Mouse (Mus musculus) intestine, embryonic 16.5 days (tissue): ENCODE data around the gene S100a3. TPM values are rescaled to one million over a fixed set of nuclear protein-coding genes. Genes with fewer than 3 reads are reported as not detected.

Source experiments
- ATAC-seq: fragments of 200-750 bp; cut with Nextera tagmentation; 2 replicates; pipeline ENCODE4 v1.8.0; 2017; ENCODE audit warnings: moderate TSS enrichment, moderate library complexity
- H3K27ac ChIP-seq: fragments of 300-500 bp; sonication (generic); 2 replicates; pipeline ENCODE4 v1.5.1; 2014; ENCODE audit warnings: mild to moderate bottlenecking, low read length
- H3K27me3 ChIP-seq: fragments of 300-500 bp; sonication (generic); replicated peaks from 2 replicates; pipeline ENCODE4 v1.6.1; 2014; ENCODE audit warnings: low read length, control low read depth, mixed read lengths; ENCODE audit not compliant: control insufficient read depth, insufficient read depth
- H3K36me3 ChIP-seq: fragments of 300-500 bp; sonication (generic); 2 replicates; pipeline ENCODE4 v1.6.1; 2014; ENCODE audit warnings: low read length, control low read depth; ENCODE audit not compliant: control insufficient read depth, insufficient read depth
- H3K4me1 ChIP-seq: fragments of 300-500 bp; sonication (generic); 2 replicates; pipeline ENCODE4 v1.6.1; 2014; ENCODE audit warnings: low read length, control low read depth, mixed read lengths; ENCODE audit not compliant: control insufficient read depth, insufficient read depth
- H3K4me2 ChIP-seq: fragments of 300-500 bp; sonication (generic); 2 replicates; pipeline ENCODE4 v1.6.1; 2014; ENCODE audit warnings: low read depth, low read length, control low read depth
- H3K4me3 ChIP-seq: fragments of 300-500 bp; sonication (generic); 2 replicates; pipeline ENCODE4 v1.5.1; 2014; ENCODE audit warnings: mild to moderate bottlenecking, low read length
- H3K9ac ChIP-seq: fragments of 300-500 bp; sonication (generic); 2 replicates; pipeline ENCODE4 v1.6.1; 2014; ENCODE audit warnings: low read depth, low read length
- H3K9me3 ChIP-seq: fragments of 300-500 bp; sonication (generic); 2 replicates; pipeline ENCODE4 v1.6.1; 2016; ENCODE audit warnings: low read length, control low read depth; ENCODE audit not compliant: control insufficient read depth
- WGBS: fragments of 180-500 bp; shearing (Covaris S2); extraction: QIAGEN DNeasy Blood & Tissue Kit; methylation state at CpG from one replicate; pipeline ENCODE4 v1.1.7; 2014; 5-methylcytosine and 5-hydroxymethylcytosine counted together
- polyA plus RNA-seq: library from polyadenylated mRNA; unstranded; fragments of >200 nt; fragmentation: Nextera tagmentation; extraction: Ambion mirVana; gene quantifications from 2 replicates; pipeline ENCODE4 v1.2.1, GENCODE M21; 2015

S100a3 gene
- polyA plus RNA-seq, 1 experiment from 2014 or later: 0.29 TPM

DNA sequence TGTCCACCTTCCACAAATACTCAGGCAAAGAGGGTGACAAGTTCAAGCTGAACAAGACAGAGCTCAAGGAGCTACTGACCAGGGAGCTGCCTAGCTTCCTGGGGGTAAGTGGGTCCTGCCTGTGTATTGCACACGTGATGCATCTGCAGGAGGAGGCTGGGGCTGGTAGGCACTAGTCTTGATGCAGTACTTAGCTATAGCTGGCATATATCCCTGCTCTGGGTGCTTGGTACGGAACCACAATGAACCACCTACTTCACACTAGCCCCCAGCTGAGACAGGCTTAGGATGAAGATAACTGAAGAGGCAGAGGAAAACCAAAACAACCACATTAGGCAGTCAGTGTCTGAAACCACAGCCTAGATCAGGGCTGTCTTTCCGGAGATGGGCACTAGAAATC is 44.7 kb downstream of the S100a3 start:
- Histone ChIP-seq H3K9me3 (no peaks in the 10 kb centered on the region), H3K27ac (peak overlapping the region; percentile 61), H3K4me3 (no peak overlapping the region), H3K4me2 (no peak overlapping the region), H3K9ac (no peak overlapping the region), H3K4me1 (peaks cover 24% of the 10 kb centered on the region), H3K36me3 (no peaks in the 10 kb centered on the region), H3K27me3 (no peaks in the 10 kb centered on the region)
- 87% methylated on average over 3 of the region's 3 CpGs for WGBS
- ATAC-seq: no peak

DNA sequence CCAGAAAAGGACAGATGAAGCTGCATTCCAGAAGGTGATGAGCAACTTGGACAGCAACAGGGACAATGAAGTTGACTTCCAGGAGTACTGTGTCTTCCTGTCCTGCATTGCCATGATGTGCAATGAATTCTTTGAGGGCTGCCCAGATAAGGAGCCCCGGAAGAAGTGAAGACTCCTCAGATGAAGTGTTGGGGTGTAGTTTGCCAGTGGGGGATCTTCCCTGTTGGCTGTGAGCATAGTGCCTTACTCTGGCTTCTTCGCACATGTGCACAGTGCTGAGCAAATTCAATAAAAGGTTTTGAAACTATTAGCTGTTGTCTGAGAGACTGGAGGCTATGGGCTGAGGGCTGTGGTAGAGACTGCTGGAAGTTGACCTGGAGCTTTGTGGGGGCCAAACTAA is 45.4 kb downstream of the S100a3 start:
- Histone ChIP-seq H3K4me1 (peaks cover 24% of the 10 kb centered on the region), H3K27ac (peak overlapping the region; percentile 53), H3K9ac (no peak overlapping the region), H3K36me3 (no peaks in the 10 kb centered on the region), H3K9me3 (no peaks in the 10 kb centered on the region), H3K4me2 (no peak overlapping the region), H3K27me3 (no peaks in the 10 kb centered on the region), H3K4me3 (no peak overlapping the region)
- WGBS: 79% methylated on average over 2 of the region's 2 CpGs
- ATAC-seq: no peak

- peaks cover 24% of the 10 kb centered on the region for H3K4me1 ChIP-seq
- WGBS: 62% methylated on average over 6 of the region's 6 CpGs
- peak; percentile 29; the same call in 1 of the 2 replicates for ATAC-seq
These were observed 45.8 kb downstream of the S100a3 start for GRCm38 (mm10) chr3:90606185-90606584.

GRCm38 (mm10) chr3:90607361-90607760 is 47.0 kb downstream of the S100a3 start:
- Histone ChIP-seq H3K27me3 (no peaks in the 10 kb centered on the region), H3K9ac (no peak overlapping the region), H3K9me3 (no peaks in the 10 kb centered on the region), H3K27ac (no peak overlapping the region), H3K4me1 (peaks cover 24% of the 10 kb centered on the region), H3K4me2 (no peak overlapping the region), H3K36me3 (no peaks in the 10 kb centered on the region), H3K4me3 (no peak overlapping the region)
- 87% methylated on average over 3 of the region's 3 CpGs for WGBS
- ATAC-seq: no peak

More at GRCm38 (mm10) chr3:90606185-90606584, 45.8 kb downstream of the S100a3 start:
- H3K9ac ChIP-seq: no peak overlapping the region
- no peak overlapping the region for H3K4me3 ChIP-seq
- no peaks in the 10 kb centered on the region for H3K9me3 ChIP-seq
- no peaks in the 10 kb centered on the region for H3K36me3 ChIP-seq
- no peak overlapping the region for H3K4me2 ChIP-seq
- peak overlapping the region; percentile 53 for H3K27ac ChIP-seq
- no peaks in the 10 kb centered on the region for H3K27me3 ChIP-seq

DNA sequence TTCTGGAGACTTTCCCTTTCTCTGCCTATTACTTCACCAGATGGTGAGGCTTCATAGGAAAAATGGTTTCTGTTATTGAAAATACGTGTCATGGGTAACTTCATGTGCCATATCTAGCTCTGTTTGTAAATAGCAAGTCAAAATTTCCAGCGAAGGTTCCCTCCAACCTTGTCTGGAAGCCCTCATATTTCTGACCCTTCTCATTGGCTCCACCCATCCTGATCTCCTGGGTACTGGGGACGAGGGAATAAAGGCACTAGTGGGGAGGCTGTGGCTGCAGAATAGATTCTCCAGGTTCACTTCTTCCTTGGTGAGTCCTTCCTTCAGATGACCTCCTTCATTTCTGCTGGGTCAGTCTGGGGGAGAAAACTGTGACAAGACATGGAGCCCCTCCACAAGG is 47.8 kb downstream of the S100a3 start, which contains the start of gene S100a5:
Gene S100a5 (plus strand): TSS at position 301 of the 400 bp plus-strand sequence.
- Histone ChIP-seq H3K9ac (no peak within 1 kb of the TSS), H3K4me3 (no peak within 1 kb of the TSS), H3K36me3 (no peaks in the 10 kb centered on the region), H3K9me3 (no peaks in the 10 kb centered on the region), H3K27ac (no peak within 1 kb of the TSS), H3K4me2 (no peak within 1 kb of the TSS), H3K27me3 (no peaks in the 10 kb centered on the region), H3K4me1 (peaks cover 31% of the 10 kb centered on the region)
- ATAC-seq: no peak
- WGBS: 51% methylated on average over 3 of the region's 3 CpGs

DNA sequence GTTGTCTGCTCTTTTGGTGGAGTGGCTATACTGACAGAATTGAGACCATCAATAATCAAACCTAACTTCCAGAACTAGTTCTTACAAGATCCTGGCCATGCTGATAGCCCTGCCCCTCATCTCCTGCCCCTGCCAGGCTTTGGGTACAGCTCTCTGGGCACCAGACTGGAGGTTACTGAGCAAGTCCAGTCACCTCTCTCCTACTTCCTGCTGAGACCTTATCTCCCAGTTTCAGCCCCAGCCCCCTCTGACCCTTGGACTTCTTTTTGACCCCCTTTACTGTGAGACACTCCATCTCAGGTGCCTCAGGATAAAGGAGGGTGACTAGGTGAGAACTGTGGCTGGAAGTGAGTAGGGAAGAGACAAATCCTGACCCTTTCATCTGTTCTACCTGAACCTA is 48.7 kb downstream of the S100a3 start:
- Histone ChIP-seq H3K27ac (no peak overlapping the region), H3K27me3 (no peaks in the 10 kb centered on the region), H3K36me3 (no peaks in the 10 kb centered on the region), H3K9me3 (no peaks in the 10 kb centered on the region), H3K4me1 (peaks cover 35% of the 10 kb centered on the region), H3K4me2 (no peak overlapping the region), H3K9ac (no peak overlapping the region), H3K4me3 (no peak overlapping the region)
- peak; percentile 29 for ATAC-seq

GRCm38 (mm10) chr3:90611494-90611893 is 51.1 kb downstream of the S100a3 start:
- H3K27ac ChIP-seq: no peak overlapping the region
- no peak overlapping the region for H3K9ac ChIP-seq
- no peaks in the 10 kb centered on the region for H3K9me3 ChIP-seq
- no peak for ATAC-seq
- no peaks in the 10 kb centered on the region for H3K27me3 ChIP-seq
- no peak overlapping the region for H3K4me3 ChIP-seq
- H3K4me2 ChIP-seq: no peak overlapping the region
- H3K36me3 ChIP-seq: no peaks in the 10 kb centered on the region
- 91% methylated on average over 3 of the region's 3 CpGs for WGBS
- peaks cover 23% of the 10 kb centered on the region for H3K4me1 ChIP-seq

- H3K27me3 ChIP-seq: no peaks in the 10 kb centered on the region
- H3K4me3 ChIP-seq: no peak overlapping the region
- H3K9ac ChIP-seq: no peak overlapping the region
- H3K4me2 ChIP-seq: no peak overlapping the region
- peaks cover 23% of the 10 kb centered on the region for H3K4me1 ChIP-seq
- H3K9me3 ChIP-seq: no peaks in the 10 kb centered on the region
- no peak for ATAC-seq
- no peak overlapping the region for H3K27ac ChIP-seq
- H3K36me3 ChIP-seq: no peaks in the 10 kb centered on the region
- WGBS: 67% methylated on average over 4 of the region's 4 CpGs
These were observed 51.7 kb downstream of the S100a3 start for GRCm38 (mm10) chr3:90612061-90612460.

DNA sequence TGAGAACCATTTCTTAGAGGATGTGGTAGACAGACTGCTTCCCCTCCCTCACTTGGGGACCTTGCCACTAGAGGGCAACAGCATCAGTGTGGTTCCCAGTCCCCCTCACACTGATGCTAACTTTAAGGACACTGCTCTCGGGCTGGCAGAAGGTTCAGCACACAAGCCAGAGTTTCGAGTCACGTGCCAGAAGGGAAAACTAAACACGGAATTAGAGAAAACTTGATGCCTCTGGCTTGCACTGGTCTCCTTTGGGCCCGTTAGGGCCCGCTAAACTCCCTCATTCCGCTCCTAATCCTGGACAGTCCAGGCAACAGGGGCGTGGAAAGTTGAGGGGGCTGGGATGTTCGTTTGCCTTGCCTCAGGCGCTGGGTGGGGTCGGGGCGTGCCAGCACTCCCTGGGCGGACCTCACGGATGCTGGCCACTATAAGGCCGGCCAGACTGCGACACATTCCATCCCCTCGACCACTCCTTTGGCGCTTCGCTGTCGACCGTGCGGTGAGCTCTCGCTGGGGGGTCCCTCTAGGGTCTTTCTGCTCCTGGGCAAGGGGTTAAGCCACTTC is 52.4 kb downstream of the S100a3 start, which contains the start of gene S100a6:
Gene S100a6 (plus strand): TSS at position 155 of the 564 bp plus-strand sequence.
- Histone ChIP-seq H3K4me3 (peak within 1 kb of the TSS; percentile 51), H3K27ac (peak within 1 kb of the TSS; percentile 82), H3K27me3 (no peaks in the 10 kb centered on the region), H3K4me2 (peak within 1 kb of the TSS; percentile 86), H3K9me3 (no peaks in the 10 kb centered on the region), H3K4me1 (peaks cover 23% of the 10 kb centered on the region), H3K36me3 (no peaks in the 10 kb centered on the region), H3K9ac (peak within 1 kb of the TSS; percentile 67)
- WGBS: 2% methylated on average over 23 of the region's 23 CpGs
- ATAC-seq: peak; percentile 58
